Comparison of ENCODE assay signal across 9 mouse cellular contexts in genomic region chr5:8797987-8798751, GRCm38 (mm10). TPM values are rescaled to one million over a fixed set of nuclear protein-coding genes. Genes with fewer than 3 reads are reported as not detected.
DNase-seq lines count a peak whose midpoint lies in the region; ATAC-seq lines count a peak whose summit lies in the region.
"Had no signal": no experiment of that assay in that cellular context is flagged by ENCODE, and none has a peak within 500 bp of the region (broad histone marks: within the 10 kb centered on the region; RNA-seq: fewer than 3 reads in every experiment).

TSS of gene Abcb1b (plus strand) at chr5:8798147.

- no peaks in the 10 kb centered on the region for H3K9me3 ChIP-seq in embryonic facial prominence, embryonic 12.5 days
- no peaks in the 10 kb centered on the region for H3K9me3 ChIP-seq in limb, embryonic 10.5 days (replicated peaks)
- H3K9me3 ChIP-seq in midbrain, embryonic 11.5 days (ENCODE audit: control insufficient read depth, low read length), result no peaks in the 10 kb centered on the region
- H3K9me3 ChIP-seq: G1E had no signal

- no peaks in the 10 kb centered on the region for H3K4me1 ChIP-seq in embryonic facial prominence, embryonic 12.5 days
- 0 out of 2 replicates have a peak, but pooled peaks cover 2% of the 10 kb centered on the region for H3K4me1 ChIP-seq in limb, embryonic 10.5 days
- H3K4me1 ChIP-seq in midbrain, embryonic 11.5 days (ENCODE audit: control insufficient read depth, insufficient read depth, low read length), result no peaks in the 10 kb centered on the region

- peak; percentile 74 for ATAC-seq in embryonic facial prominence, embryonic 12.5 days (ENCODE audit: insufficient number of reproducible peaks, insufficient read depth, low FRiP score, low TSS enrichment)
- ATAC-seq in midbrain, embryonic 11.5 days (ENCODE audit: low FRiP score), result peak; percentile 88

- peak within 1 kb of the TSS; percentile 99 for H3K4me2 ChIP-seq in embryonic facial prominence, embryonic 12.5 days (replicated peaks)
- H3K4me2 ChIP-seq in midbrain, embryonic 11.5 days, result peak within 1 kb of the TSS; percentile 99

- H3K4me3 ChIP-seq in embryonic facial prominence, embryonic 12.5 days, result peak within 1 kb of the TSS; percentile 57
- peak within 1 kb of the TSS; percentile 66 for H3K4me3 ChIP-seq in limb, embryonic 10.5 days
- peak within 1 kb of the TSS; percentile 53 for H3K4me3 ChIP-seq in midbrain, embryonic 11.5 days (ENCODE audit: low read depth, low read length)

- H3K27me3 ChIP-seq in embryonic facial prominence, embryonic 12.5 days, result no peaks in the 10 kb centered on the region
- peaks cover 8% of the 10 kb centered on the region; the same call in 1 of the 2 replicates for H3K27me3 ChIP-seq in limb, embryonic 10.5 days (ENCODE audit: low read depth, poor library complexity, severe bottlenecking)
- no peaks in the 10 kb centered on the region for H3K27me3 ChIP-seq in midbrain, embryonic 11.5 days (ENCODE audit: control insufficient read depth, insufficient read depth, low read length)

- no peak within 1 kb of the TSS for H3K27ac ChIP-seq in embryonic facial prominence, embryonic 12.5 days
- peak within 1 kb of the TSS; percentile 58; the same call in 1 of the 2 replicates for H3K27ac ChIP-seq in limb, embryonic 10.5 days
- no peak within 1 kb of the TSS for H3K27ac ChIP-seq in midbrain, embryonic 11.5 days (ENCODE audit: low read depth, low read length)

- H3K36me3 ChIP-seq in embryonic facial prominence, embryonic 12.5 days, result no peaks in the 10 kb centered on the region
- no peaks in the 10 kb centered on the region for H3K36me3 ChIP-seq in limb, embryonic 10.5 days
- no peaks in the 10 kb centered on the region for H3K36me3 ChIP-seq in midbrain, embryonic 11.5 days (ENCODE audit: control insufficient read depth, insufficient read depth, low read length)
- H3K36me3 ChIP-seq: G1E had no signal

- peak within 1 kb of the TSS; percentile 52 for H3K9ac ChIP-seq in embryonic facial prominence, embryonic 12.5 days
- peak within 1 kb of the TSS; percentile 62 for H3K9ac ChIP-seq in midbrain, embryonic 11.5 days (ENCODE audit: low read length)

- WGBS in embryonic facial prominence, embryonic 12.5 days, result under 1% methylated on average over 42 of the region's 48 CpGs
- WGBS in limb, embryonic 10.5 days, result under 1% methylated on average over 48 of the region's 48 CpGs
- WGBS in midbrain, embryonic 11.5 days, result under 1% methylated on average over 48 of the region's 48 CpGs

- peak; percentile 26 to 42 for DNase-seq in urinary bladder, adult 18-20 months (ENCODE audit: low spot score in 2 of 2)
- DNase-seq in urinary bladder, postnatal 10 days (ENCODE audit: low spot score), result no peak
- DNase-seq in heart, adult 11 months, result peak; percentile 99
- DNase-seq in kidney, adult 11 months, result peak; percentile 54
- peak; percentile 61 for DNase-seq in limb, embryonic 10.5 days (ENCODE audit: low spot score)
- DNase-seq in midbrain, embryonic 11.5 days (ENCODE audit: low spot score, missing footprints), result peak; percentile 96
- peak; percentile 48 for DNase-seq in right cerebral cortex, postnatal 4 days

RNA-seq across cellular contexts. Expression of gene Abcb1b, which starts in this region (rescaled TPM):
- polyA plus RNA-seq in embryonic facial prominence, embryonic 12.5 days (2016; fragmentation: Nextera tagmentation; extraction: Ambion mirVana), result 0.67 and 1.5 TPM in 2 replicates
- polyA plus RNA-seq in limb, embryonic 10.5 days (2016; fragmentation: Nextera tagmentation; extraction: Ambion mirVana), result 0.83 and 1.1 TPM in 2 replicates
- polyA plus RNA-seq in midbrain, embryonic 11.5 days (2014; fragmentation: Nextera tagmentation; extraction: Ambion mirVana), result 0.92 and 1.0 TPM in 2 replicates
- polyA plus RNA-seq: G1E had no signal
